Mouse (Mus musculus): Measurements from ENCODE around the gene Gm10717.
"Not testable (repeated sequence)": the region's sequence is repeated elsewhere in the genome, so short reads cannot be mapped to it uniquely, and the experiment has no call there.

- TF ChIP-seq CTCF (IDR thresholded peaks at IDR 0.05; ENCODE audit: low read depth, low read length); POLR2A (IDR thresholded peaks at IDR 0.05; ENCODE audit: borderline replicate concordance, low read depth, low read length): not testable (repeated sequence)
Measured at GRCm38 (mm10) chr9:3001948-3002659, 23.1 kb upstream of the Gm10717 start.

All from bone marrow macrophage, adult 2 months (primary cell).